Mouse (Mus musculus) CH12.LX (cell line): Measurements from ENCODE around the gene Pus1. TPM values are rescaled to one million over a fixed set of nuclear protein-coding genes. Genes with fewer than 3 reads are reported as not detected.

Source experiments
- DNase-seq: peaks from one replicate; pipeline ENCODE4 v3.0.0-alpha.2; 2013; ENCODE audit errors: extremely low read depth
- H3K27ac ChIP-seq: 2 replicates; pipeline ENCODE4 v1.5.1; 2012; ENCODE audit warnings: low read depth, mild to moderate bottlenecking, control low read depth, moderate library complexity; ENCODE audit not compliant: insufficient read depth
- H3K27me3 ChIP-seq: replicated peaks from 2 replicates; pipeline ENCODE3; 2012; ENCODE audit warnings: inconsistent platforms
- H3K36me3 ChIP-seq, 2 experiments: replicated peaks in 1 of 2; 2 replicates each; pipeline versions ENCODE3 to v1.6.1; 2012; ENCODE audit warnings: inconsistent platforms in 1 of 2, low read length in 1 of 2, mild to moderate bottlenecking in 1 of 2, mixed read lengths in 1 of 2, moderate library complexity in 1 of 2; ENCODE audit not compliant: control insufficient read depth in 1 of 2, insufficient read depth in 1 of 2
- H3K4me1 ChIP-seq, 2 experiments: 2 replicates each; pipeline ENCODE4 v1.6.1; 2012; ENCODE audit warnings: inconsistent platforms in 1 of 2, moderate library complexity in 1 of 2; ENCODE audit not compliant: insufficient read depth in 2 of 2, control insufficient read depth in 1 of 2
- H3K4me2 ChIP-seq: 2 replicates; pipeline ENCODE4 v1.6.1; 2012; ENCODE audit warnings: low read depth, mild to moderate bottlenecking, control low read depth; ENCODE audit not compliant: poor library complexity, insufficient read depth, severe bottlenecking
- H3K4me3 ChIP-seq, 3 experiments: fragments of 150-350 bp in 1 of 3; sonication (generic) in 1 of 3; replicated peaks in 1 of 3; 2 replicates each; pipeline versions ENCODE3 to v1.5.1; 2011 to 2012; ENCODE audit warnings: low read depth in 2 of 3, low read length in 2 of 3, mild to moderate bottlenecking in 2 of 3, moderate library complexity in 2 of 3, control low read depth in 1 of 3, improper control_type of control experiment in 1 of 3, inconsistent platforms in 1 of 3, mixed read lengths in 1 of 3; ENCODE audit not compliant: poor library complexity in 1 of 3
- H3K79me2 ChIP-seq: replicated peaks from 2 replicates; pipeline ENCODE4 v1.6.1; 2012; ENCODE audit warnings: mild to moderate bottlenecking, moderate library complexity; ENCODE audit not compliant: control insufficient read depth, poor library complexity, insufficient read depth, severe bottlenecking; ENCODE audit errors: extremely low read depth
- H3K9ac ChIP-seq: 2 replicates; pipeline ENCODE4 v1.6.1; 2012; ENCODE audit warnings: low read depth, mild to moderate bottlenecking, control low read depth, moderate library complexity; ENCODE audit not compliant: insufficient read depth
- H3K9me3 ChIP-seq: replicated peaks from 2 replicates; pipeline ENCODE3; 2012; ENCODE audit warnings: low read length, inconsistent platforms, mixed read lengths
- BHLHE40 ChIP-seq: IDR thresholded peaks from 2 replicates; pipeline ENCODE4 v1.6.1; 2011; ENCODE audit warnings: mild to moderate bottlenecking, low read depth, low read length, improper control_type of control experiment
- E2F4 ChIP-seq: IDR thresholded peaks from 2 replicates; pipeline ENCODE4 v1.6.1; 2011; ENCODE audit warnings: low read depth, low read length, improper control_type of control experiment; ENCODE audit not compliant: insufficient replicate concordance
- ELF1 ChIP-seq: IDR thresholded peaks from 2 replicates; pipeline ENCODE4 v1.6.1; 2014; ENCODE audit warnings: low read depth, mild to moderate bottlenecking, inconsistent platforms, low read length, improper control_type of control experiment
- MXI1 ChIP-seq: IDR thresholded peaks from 2 replicates; pipeline ENCODE4 v1.6.1; 2011; ENCODE audit warnings: mild to moderate bottlenecking, low read depth, low read length, improper control_type of control experiment
- POLR2AphosphoS2 ChIP-seq: IDR thresholded peaks from 2 replicates; pipeline ENCODE4 v1.6.1; 2011; ENCODE audit warnings: low read depth, low read length, improper control_type of control experiment
- RAD21 ChIP-seq: IDR thresholded peaks from 2 replicates; pipeline ENCODE4 v1.6.1; 2011; ENCODE audit warnings: low read depth, mild to moderate bottlenecking, low read length, improper control_type of control experiment, moderate library complexity
- UBTF ChIP-seq: IDR thresholded peaks from 2 replicates; pipeline ENCODE4 v1.6.1; 2012; ENCODE audit warnings: low read depth, mild to moderate bottlenecking, inconsistent platforms, low read length, improper control_type of control experiment, moderate library complexity
- ZNF384 ChIP-seq: IDR thresholded peaks from 2 replicates; pipeline ENCODE4 v1.6.1; 2012; ENCODE audit warnings: low read depth, low read length, improper control_type of control experiment, inconsistent platforms
- dilution Hi-C: fragments of 300-500 bp; cut with MboI; formaldehyde crosslinking; loops from 2 replicates; pipeline ENCODE4 v1.14.3; 2020; ENCODE audit warnings: low sequenced_read_pairs; ENCODE audit not compliant: extremely low pct_unique_long_range_greater_than_20kb, extremely low pct_ligation_motif_present
- in situ Hi-C: fragments of 300-500 bp; cut with MboI; formaldehyde crosslinking; loops from 3 replicates; pipeline ENCODE4 v1.14.3; 2019; ENCODE audit warnings: low sequenced_read_pairs, low pct_ligation_motif_present, low pct_unique_long_range_greater_than_20kb, mixed read lengths
- polyA plus RNA-seq: library from polyadenylated mRNA; unstranded; fragments of >175 nt; gene quantifications from 2 replicates; pipeline ENCODE4 v1.2.1, GENCODE M21; 2012; ENCODE audit warnings: low read depth; ENCODE audit not compliant: insufficient read length
- total RNA-seq, 2 experiments: library from RNA; depleted of rRNA; stranded (reverse); fragments of 300-350 nt in 1 of 2; fragments of >200 nt in 1 of 2; gene quantifications; 2 replicates each; pipeline ENCODE4 v1.2.3; 2012 to 2014

Pus1 gene
- total and polyA plus RNA-seq, 3 experiments, result 59.1 to 84.6 (median 72.4) TPM

DNA sequence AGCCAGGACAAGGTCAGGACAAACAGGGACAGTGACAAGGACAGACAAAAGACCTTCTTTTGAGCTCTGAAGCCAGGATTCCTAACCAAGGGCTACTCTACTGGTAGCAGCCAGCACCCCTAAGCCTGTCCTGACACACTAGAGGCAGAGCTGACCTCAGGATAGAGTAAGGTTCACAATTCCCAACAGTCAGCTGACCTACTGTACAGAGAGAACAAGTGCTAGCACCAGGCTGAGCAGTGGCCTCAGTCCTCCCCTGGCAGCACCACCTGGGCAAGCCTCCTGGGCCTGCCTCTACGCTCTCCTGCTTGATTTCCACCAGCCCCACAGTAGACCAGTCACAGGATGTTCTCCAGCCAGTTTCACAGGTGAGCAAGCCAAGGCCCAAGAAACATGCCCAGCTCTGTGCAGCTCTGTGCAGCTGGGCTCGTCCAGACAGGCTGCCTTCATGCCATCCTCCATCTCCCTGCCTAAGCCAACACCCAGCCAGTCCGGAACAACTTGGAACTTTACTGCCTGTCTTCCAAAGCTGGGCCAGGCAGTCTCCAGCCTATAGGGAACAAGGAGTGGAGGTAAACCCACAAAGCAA, 20.7 kb upstream of the Pus1 start:
- Histone ChIP-seq H3K36me3 (peaks cover 43 to 84% of the 10 kb centered on the region in 2 experiments), H3K27ac (no peak overlapping the region), H3K79me2 (no peaks in the 10 kb centered on the region), H3K4me1 (peaks cover 5 to 26% of the 10 kb centered on the region in 2 experiments; a peak in 3 of 4 replicates), H3K4me2 (no peak overlapping the region), H3K27me3 (no peaks in the 10 kb centered on the region), H3K9ac (no peak overlapping the region), H3K4me3 (no peak overlapping the region), H3K9me3 (no peaks in the 10 kb centered on the region)
- DNase-seq, result no peak
- dilution Hi-C loops (no loop called here), in situ Hi-C loops (no loop called here)
- TF ChIP-seq POLR2AphosphoS2 (no peak), E2F4 (no peak), ELF1 (no peak)

- Histone ChIP-seq H3K36me3 (peaks cover 76 to 98% of the 10 kb centered on the region in 2 experiments), H3K27ac (no peak overlapping the region), H3K4me1 (peaks cover 5 to 18% of the 10 kb centered on the region in 2 experiments; a peak in 3 of 4 replicates), H3K4me3 (no peak overlapping the region), H3K9me3 (no peaks in the 10 kb centered on the region), H3K27me3 (no peaks in the 10 kb centered on the region), H3K4me2 (no peak overlapping the region), H3K9ac (no peak overlapping the region), H3K79me2 (no peaks in the 10 kb centered on the region)
- no peak for DNase-seq
- in situ Hi-C loops, result no loop called here
- TF ChIP-seq UBTF (no peak), BHLHE40 (peak; percentile 30; the same call in 1 of the 2 replicates), ZNF384 (no peak)
- dilution Hi-C loops, result no loop called here
Measured at GRCm38 (mm10) chr5:110797696-110798095, 17.2 kb upstream of the Pus1 start.

- Histone ChIP-seq H3K9me3 (no peaks in the 10 kb centered on the region), H3K36me3 (peaks cover 86 to 98% of the 10 kb centered on the region in 2 experiments), H3K27ac (no peak overlapping the region), H3K4me3 (no peak overlapping the region), H3K79me2 (no peaks in the 10 kb centered on the region), H3K4me2 (no peak overlapping the region), H3K27me3 (no peaks in the 10 kb centered on the region), H3K9ac (no peak overlapping the region), H3K4me1 (peaks cover 5% of the 10 kb centered on the region in 2 experiments; a peak in 2 of 4 replicates)
- DNase-seq, result no peak
- TF ChIP-seq RAD21 (no peak), MXI1 (no peak)
- in situ Hi-C loops (no loop called here), dilution Hi-C loops (no loop called here)
Measured at GRCm38 (mm10) chr5:110794363-110794762, 13.9 kb upstream of the Pus1 start.
